In genomic region chr2:167367325-167367724, GRCm38 (mm10) we compare ENCODE assay signal across 14 mouse cellular contexts. TPM values are rescaled to one million over a fixed set of nuclear protein-coding genes. Genes with fewer than 3 reads are reported as not detected.
DNase-seq lines count a peak whose midpoint lies in the region; ATAC-seq lines count a peak whose summit lies in the region.
"Had no signal": no experiment of that assay in that cellular context is flagged by ENCODE, and none has a peak within 500 bp of the region (broad histone marks: within the 10 kb centered on the region; RNA-seq: fewer than 3 reads in every experiment).

No protein-coding gene starts in this region.

- H3K9ac ChIP-seq in heart, embryonic 13.5 days, result no peak overlapping the region
- H3K9ac ChIP-seq in forebrain, embryonic 13.5 days, result no peak overlapping the region
- H3K9ac ChIP-seq: neural tube, embryonic 15.5 days had no signal

- H3K4me2 ChIP-seq in heart, embryonic 13.5 days, result 0 out of 2 replicates have a peak overlapping the region, but pooled peaks have one; percentile 31
- H3K4me2 ChIP-seq in forebrain, embryonic 13.5 days, result no peak overlapping the region
- H3K4me2 ChIP-seq: neural tube, embryonic 15.5 days had no signal

- 43% methylated on average over 6 of the region's 7 CpGs for WGBS in heart, embryonic 13.5 days
- 58% methylated on average over 6 of the region's 7 CpGs for WGBS in forebrain, embryonic 13.5 days

- no peaks in the 10 kb centered on the region for H3K36me3 ChIP-seq in heart, embryonic 13.5 days
- H3K36me3 ChIP-seq in forebrain, embryonic 13.5 days (ENCODE audit: poor library complexity, severe bottlenecking), result no peaks in the 10 kb centered on the region
- H3K36me3 ChIP-seq: neural tube, embryonic 15.5 days had no signal

- peaks cover 13% of the 10 kb centered on the region; the same call in 1 of the 2 replicates for H3K4me1 ChIP-seq in heart, embryonic 13.5 days
- no peaks in the 10 kb centered on the region for H3K4me1 ChIP-seq in forebrain, embryonic 13.5 days
- H3K4me1 ChIP-seq: neural tube, embryonic 15.5 days had no signal

- ATAC-seq in heart, embryonic 13.5 days (ENCODE audit: extremely low read depth, insufficient number of reproducible peaks, low FRiP score, low TSS enrichment), result no peak
- peak; percentile 70 for ATAC-seq in CD4-positive, CD25-positive, alpha-beta regulatory T cell, adult 4 months
- ATAC-seq in common myeloid progenitor, adult 5-6 weeks (replicated peaks; ENCODE audit: low read depth, poor library complexity, severe bottlenecking), result peak; percentile 84
- ATAC-seq in forebrain, embryonic 13.5 days, result no peak
- ATAC-seq: hindbrain, embryonic 16.5 days had no signal

- H3K9me3 ChIP-seq in heart, embryonic 13.5 days, result no peaks in the 10 kb centered on the region
- no peaks in the 10 kb centered on the region; the same call in 1 of the 2 replicates for H3K9me3 ChIP-seq in forebrain, embryonic 13.5 days (replicated peaks)
- H3K9me3 ChIP-seq: neural tube, embryonic 15.5 days had no signal

- H3K27me3 ChIP-seq in heart, embryonic 13.5 days (replicated peaks), result no peaks in the 10 kb centered on the region
- H3K27me3 ChIP-seq in forebrain, embryonic 13.5 days, result no peaks in the 10 kb centered on the region
- H3K27me3 ChIP-seq: neural tube, embryonic 15.5 days had no signal

- no peak overlapping the region for H3K4me3 ChIP-seq in heart, embryonic 13.5 days
- no peak overlapping the region for H3K4me3 ChIP-seq in forebrain, embryonic 13.5 days
- H3K4me3 ChIP-seq: neural tube, embryonic 15.5 days had no signal

- DNase-seq in heart, adult 9 months (ENCODE audit: low spot score in 2 of 2), result no peak
- DNase-seq in natural killer cell, adult 2 months (ENCODE audit: low spot score in 2 of 2), result peak; percentile 80 to 89
- no peak for DNase-seq in left cerebral cortex, postnatal 25 days (ENCODE audit: low spot score in 2 of 2)
- DNase-seq in neural tube, embryonic 10.5 days (ENCODE audit: extremely low spot score, low spot score), result no peak
- DNase-seq: adrenal gland, postnatal 14 days; cerebellum, adult 2 months; gastrocnemius, postnatal 10 days; kidney, postnatal 14 days had no signal

- intact Hi-C loops in left cerebral cortex, postnatal 25 days (cut with DNase I), result no loop called here

- no peak overlapping the region for H3K27ac ChIP-seq in heart, embryonic 13.5 days (replicated peaks)
- H3K27ac ChIP-seq in forebrain, embryonic 13.5 days, result no peak overlapping the region
- H3K27ac ChIP-seq: neural tube, embryonic 15.5 days had no signal

RNA-seq across cellular contexts. Expression of gene B4galt5, which starts 18.3 kb away (rescaled TPM):
- 8.8 and 9.7 TPM in 2 replicates for polyA plus RNA-seq in heart, embryonic 13.5 days (2015; fragmentation: Nextera tagmentation; extraction: Ambion mirVana)
- polyA plus RNA-seq in CD4-positive, CD25-positive, alpha-beta regulatory T cell, adult 4 months (2017; shearing (Covaris generic)), result 1 to 10 TPM; 6.3 to 9.4 TPM
- total RNA-seq in common myeloid progenitor, adult 5-6 weeks (2017), result 1.7 and 5.8 TPM in 2 replicates
- 10 to 100 TPM; 56.4 to 57.8 TPM for total RNA-seq in left cerebral cortex, postnatal 25 days (2021)
- polyA plus RNA-seq in forebrain, embryonic 13.5 days (2015; fragmentation: Nextera tagmentation; extraction: Ambion mirVana), result 9.1 and 9.2 TPM in 2 replicates

RNA-seq across cellular contexts. Expression of gene Slc9a8, which starts 54.2 kb away (rescaled TPM):
- polyA plus RNA-seq in heart, embryonic 13.5 days (2015; fragmentation: Nextera tagmentation; extraction: Ambion mirVana), result 17.4 and 18.7 TPM in 2 replicates
- 10 to 100 TPM; 42.4 to 75.1 TPM for polyA plus RNA-seq in CD4-positive, CD25-positive, alpha-beta regulatory T cell, adult 4 months (2017; shearing (Covaris generic))
- total RNA-seq in common myeloid progenitor, adult 5-6 weeks (2017), result 19.3 and 29.1 TPM in 2 replicates
- total RNA-seq in left cerebral cortex, postnatal 25 days (2021), result 10 to 100 TPM; 24.7 to 31.0 TPM
- 19.5 and 21.1 TPM in 2 replicates for polyA plus RNA-seq in forebrain, embryonic 13.5 days (2015; fragmentation: Nextera tagmentation; extraction: Ambion mirVana)

Comparison
In these comparisons a context has a peak if more than half of its experiments do, and no peak if none do; other contexts are left out.
1. ATAC-seq: peak in CD4-positive, CD25-positive, alpha-beta regulatory T cell, adult 4 months (single experiment) and common myeloid progenitor, adult 5-6 weeks (single experiment); none in heart, embryonic 13.5 days (single experiment) and forebrain, embryonic 13.5 days (single experiment).
2. DNase-seq: peak in natural killer cell, adult 2 months (2 of 2); none in heart, adult 9 months (0 of 2), left cerebral cortex, postnatal 25 days (0 of 2) and neural tube, embryonic 10.5 days (single experiment).